Mouse (Mus musculus) C2C12 (cell line): ENCODE data around the gene 1700034J05Rik. TPM values are rescaled to one million over a fixed set of nuclear protein-coding genes. Genes with fewer than 3 reads are reported as not detected.

Source experiments
- H3K27me3 ChIP-seq: one replicate; pipeline ENCODE4 v1.6.1; 2011; ENCODE audit not compliant: control insufficient read depth, insufficient read depth, insufficient read length
- H3K36me3 ChIP-seq: one replicate; pipeline ENCODE4 v1.6.1; 2011; ENCODE audit not compliant: control insufficient read depth, insufficient read depth
- H3K4me3 ChIP-seq: one replicate; pipeline ENCODE4 v1.5.1; 2011; ENCODE audit warnings: mild to moderate bottlenecking, control low read depth; ENCODE audit not compliant: poor library complexity, insufficient read depth, severe bottlenecking
- H3K79me2 ChIP-seq: one replicate; pipeline ENCODE4 v1.6.1; 2011; ENCODE audit not compliant: control insufficient read depth, insufficient read depth
- H3K79me3 ChIP-seq: one replicate; pipeline ENCODE4 v1.6.1; 2011; ENCODE audit warnings: low read depth, control low read depth
- H3ac ChIP-seq: one replicate; pipeline ENCODE3; 2011; ENCODE audit warnings: low read depth; ENCODE audit not compliant: control insufficient read depth, insufficient read length
- CEBPB ChIP-seq: IDR thresholded peaks from one replicate; pipeline ENCODE4 v1.6.1; 2011; ENCODE audit warnings: low read depth, mild to moderate bottlenecking, control low read depth, moderate library complexity
- CTCF ChIP-seq: IDR thresholded peaks from one replicate; pipeline ENCODE4 v1.5.1; 2011; ENCODE audit not compliant: control insufficient read depth, insufficient read depth, insufficient read length
- FOSL1 ChIP-seq: IDR thresholded peaks from one replicate; pipeline ENCODE4 v1.8.0; 2011; ENCODE audit warnings: mild to moderate bottlenecking, low read length; ENCODE audit not compliant: poor library complexity, insufficient read depth, severe bottlenecking
- MAX ChIP-seq: IDR thresholded peaks from one replicate; pipeline ENCODE4 v1.6.1; 2011; ENCODE audit warnings: mild to moderate bottlenecking, control low read depth
- MYOD1 ChIP-seq: IDR thresholded peaks from one replicate; pipeline ENCODE4 v1.6.1; 2011; ENCODE audit warnings: low read depth; ENCODE audit not compliant: control insufficient read depth, insufficient read length
- MYOG ChIP-seq: IDR thresholded peaks from one replicate; pipeline ENCODE4 v1.6.1; 2011; ENCODE audit not compliant: control insufficient read depth, insufficient read length; ENCODE audit errors: extremely low read depth
- USF1 ChIP-seq: IDR thresholded peaks from one replicate; pipeline ENCODE4 v1.6.1; 2011; ENCODE audit warnings: low read depth, mild to moderate bottlenecking, control low read depth, moderate library complexity
- polyA plus RNA-seq: library from polyadenylated mRNA; unstranded; fragments of >200 nt; fragmentation: generic; extraction: Trizol; gene quantifications from one replicate; pipeline ENCODE4 v1.2.1, GENCODE M21; 2012; ENCODE audit warnings: missing spikeins

1700034J05Rik gene
- polyA plus RNA-seq, 1 experiment = 0.07 TPM

- Histone ChIP-seq H3K36me3 (peaks cover 4% of the 10 kb centered on the region), H3K27me3 (no peaks in the 10 kb centered on the region), H3K4me3 (no peak overlapping the region), H3K79me2 (peaks cover 97% of the 10 kb centered on the region), H3K79me3 (peaks cover 34% of the 10 kb centered on the region), H3ac (no peak overlapping the region)
- TF ChIP-seq MYOG (no peak), USF1 (no peak), CTCF (no peak), FOSL1 (no peak), CEBPB (no peak), MAX (no peak), MYOD1 (no peak)
Observed at GRCm38 (mm10) chr6:146955475-146955874, 1.3 kb upstream of the 1700034J05Rik start.

GRCm38 (mm10) chr6:146950454-146950832 lies 3.8 kb downstream of the 1700034J05Rik start:
- Histone ChIP-seq H3K27me3 (no peaks in the 10 kb centered on the region), H3K79me2 (peaks cover 100% of the 10 kb centered on the region), H3K79me3 (peaks cover 53% of the 10 kb centered on the region), H3ac (no peak overlapping the region), H3K4me3 (no peak overlapping the region), H3K36me3 (peaks cover 4% of the 10 kb centered on the region)
- TF ChIP-seq MAX (no peak), MYOD1 (peak; percentile 77)

- TF ChIP-seq CTCF (no peak), MYOG (no peak), USF1 (no peak), MYOD1 (no peak), FOSL1 (no peak), CEBPB (no peak), MAX (no peak)
Observed at GRCm38 (mm10) chr6:146949682-146950453, 4.4 kb downstream of the 1700034J05Rik start.

GRCm38 (mm10) chr6:146947186-146947585 lies 7.0 kb downstream of the 1700034J05Rik start:
- no peak for TF ChIP-seq FOSL1
- no peak for TF ChIP-seq CEBPB
- TF ChIP-seq MAX = no peak
- TF ChIP-seq USF1 = no peak
- TF ChIP-seq MYOG = no peak
- no peak for TF ChIP-seq MYOD1
- no peak for TF ChIP-seq CTCF
- H3K4me3 ChIP-seq = no peak overlapping the region
- peaks cover 100% of the 10 kb centered on the region for H3K79me2 ChIP-seq
- peaks cover 76% of the 10 kb centered on the region for H3K79me3 ChIP-seq
- peaks cover 15% of the 10 kb centered on the region for H3K36me3 ChIP-seq
- H3ac ChIP-seq = no peak overlapping the region
- no peaks in the 10 kb centered on the region for H3K27me3 ChIP-seq

More at GRCm38 (mm10) chr6:146949682-146950453, 4.4 kb downstream of the 1700034J05Rik start:
- H3K4me3 ChIP-seq = no peak overlapping the region
- H3K27me3 ChIP-seq = no peaks in the 10 kb centered on the region
- H3K79me3 ChIP-seq = peaks cover 59% of the 10 kb centered on the region
- H3K79me2 ChIP-seq = peaks cover 100% of the 10 kb centered on the region
- H3K36me3 ChIP-seq = peaks cover 4% of the 10 kb centered on the region
- no peak overlapping the region for H3ac ChIP-seq

- no peaks in the 10 kb centered on the region for H3K27me3 ChIP-seq
- H3ac ChIP-seq = no peak overlapping the region
- TF ChIP-seq FOSL1 (no peak), MAX (no peak), CTCF (no peak), CEBPB (no peak), USF1 (no peak), MYOG (no peak), MYOD1 (no peak)
- H3K79me3 ChIP-seq = peaks cover 70% of the 10 kb centered on the region
- H3K4me3 ChIP-seq = no peak overlapping the region
- peaks cover 16% of the 10 kb centered on the region for H3K36me3 ChIP-seq
- H3K79me2 ChIP-seq = peaks cover 100% of the 10 kb centered on the region
Observed at GRCm38 (mm10) chr6:146946327-146947029, 7.7 kb downstream of the 1700034J05Rik start.

- Histone ChIP-seq H3K79me3 (peaks cover 69% of the 10 kb centered on the region), H3K27me3 (no peaks in the 10 kb centered on the region), H3K36me3 (peaks cover 31% of the 10 kb centered on the region), H3K79me2 (peaks cover 100% of the 10 kb centered on the region), H3K4me3 (no peak overlapping the region), H3ac (no peak overlapping the region)
- TF ChIP-seq USF1 (no peak), MAX (no peak), CEBPB (no peak), CTCF (no peak)
Observed at GRCm38 (mm10) chr6:146944830-146945229, 9.4 kb downstream of the 1700034J05Rik start.
